Mouse (Mus musculus) gonadal fat pad, adult 2 months (tissue): Measurements from ENCODE around the gene Lexm. TPM values are rescaled to one million over a fixed set of nuclear protein-coding genes. Genes with fewer than 3 reads are reported as not detected.

ENCODE experiments used
- DNase-seq: peaks from one replicate; pipeline ENCODE4 v3.0.0-alpha.2; 2012; ENCODE audit warnings: low read depth
- polyA plus RNA-seq: library from polyadenylated mRNA; depleted of rRNA; stranded (reverse); fragments of >200 nt; gene quantifications from 2 replicates; pipeline ENCODE4 v1.2.3, GENCODE M21; 2012; rRNA removed

The Lexm gene
- 0.53 and 0.70 TPM in 2 replicates for polyA plus RNA-seq

DNA sequence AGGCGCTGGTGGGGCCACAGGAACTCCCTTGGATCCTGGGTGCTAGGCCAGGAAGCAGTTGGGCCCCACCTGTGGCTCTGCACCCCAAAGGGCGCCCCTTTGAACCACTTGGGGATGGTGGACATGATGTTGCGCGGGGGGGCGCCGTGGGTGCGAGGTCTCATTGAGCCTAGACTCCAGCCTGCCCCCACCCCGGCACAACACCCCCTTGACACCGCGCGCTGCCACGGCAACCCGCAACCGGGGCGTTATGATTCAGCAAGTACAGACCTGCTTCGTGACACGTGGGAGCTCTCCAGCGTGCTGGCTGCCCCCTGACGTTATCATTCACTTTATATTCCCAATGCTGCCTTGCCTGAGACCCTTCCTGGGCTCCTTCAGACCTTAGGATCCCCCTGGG lies at the start of gene Lexm:
TSS of gene Lexm (minus strand) at position 186 of the 400 bp plus-strand sequence.
- DNase-seq, result no peak

GRCm38 (mm10) chr4:106666546-106666945 lies 49.5 kb upstream of the Lexm start:
- DNase-seq, result no peak

- DNase-seq, result no peak
These were observed 48.6 kb upstream of the Lexm start for GRCm38 (mm10) chr4:106665673-106666072.

DNA sequence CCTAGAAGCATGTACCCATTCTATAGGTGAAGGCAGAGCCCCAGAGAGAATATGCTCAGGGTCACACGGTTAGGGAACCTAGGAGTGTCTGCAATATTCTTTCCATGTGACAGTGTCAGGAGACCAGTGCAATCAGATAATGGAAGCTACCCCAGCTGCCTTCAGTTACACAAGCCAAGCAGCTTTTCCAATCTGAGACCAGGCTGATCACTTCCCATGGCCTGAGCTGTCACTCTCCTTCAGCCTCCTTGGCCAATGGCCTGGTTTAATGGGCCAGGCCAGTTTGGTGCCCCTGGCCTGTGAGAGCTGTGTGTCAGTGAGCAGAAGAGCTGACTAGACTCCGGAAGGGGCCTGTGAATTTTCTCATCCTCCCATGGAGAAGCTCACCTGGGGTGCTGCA lies 48.2 kb upstream of the Lexm start:
- DNase-seq, result no peak

DNA sequence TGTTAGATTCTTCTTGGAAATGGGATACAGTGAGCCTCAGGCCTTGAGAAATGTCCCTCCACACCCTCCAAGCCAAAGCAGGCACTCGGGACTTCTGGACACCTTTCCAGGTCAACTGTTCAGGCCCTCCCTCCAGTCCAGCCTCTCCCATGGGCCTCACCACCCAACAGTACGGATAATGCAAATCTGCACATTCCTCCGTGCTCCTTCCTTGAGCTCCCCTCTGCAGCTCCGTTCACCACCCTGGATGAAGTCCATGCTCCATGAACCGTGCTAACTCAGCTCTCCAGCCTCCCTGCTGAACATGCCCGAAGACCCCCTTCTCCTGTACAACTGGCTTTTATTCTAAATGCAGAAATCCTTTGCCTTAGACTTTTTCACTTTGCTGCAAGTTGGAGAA lies 47.7 kb upstream of the Lexm start:
- no peak for DNase-seq

DNA sequence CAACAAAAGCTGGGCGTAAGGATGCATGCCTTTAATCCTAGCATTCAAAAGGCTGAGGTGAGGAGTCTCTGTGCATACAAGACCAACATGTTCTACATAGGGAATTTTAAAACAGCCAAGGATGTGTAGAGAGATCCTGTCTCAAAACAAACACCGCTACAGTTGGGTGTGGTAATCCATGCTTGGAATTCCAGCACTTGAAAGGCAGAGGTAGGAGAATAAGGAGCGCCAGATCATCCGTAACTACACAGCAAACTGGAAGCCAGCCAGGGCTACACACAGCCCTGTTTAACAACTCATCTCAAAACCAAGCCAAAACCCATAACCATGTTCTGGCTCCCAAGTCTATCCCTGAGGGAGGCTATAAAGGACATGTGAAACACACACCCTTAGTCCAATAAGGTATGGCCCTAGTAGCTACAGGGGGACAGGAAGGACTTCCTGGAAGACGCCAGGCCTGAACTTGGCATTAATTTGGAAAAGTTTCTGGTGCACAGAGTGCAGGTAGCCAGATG lies 47.0 kb upstream of the Lexm start:
- peak; percentile 62 for DNase-seq

GRCm38 (mm10) chr4:106655681-106656080 lies 38.6 kb upstream of the Lexm start:
- DNase-seq, result no peak

- DNase-seq, result no peak
These were observed 36.0 kb upstream of the Lexm start for GRCm38 (mm10) chr4:106653051-106653450.

DNA sequence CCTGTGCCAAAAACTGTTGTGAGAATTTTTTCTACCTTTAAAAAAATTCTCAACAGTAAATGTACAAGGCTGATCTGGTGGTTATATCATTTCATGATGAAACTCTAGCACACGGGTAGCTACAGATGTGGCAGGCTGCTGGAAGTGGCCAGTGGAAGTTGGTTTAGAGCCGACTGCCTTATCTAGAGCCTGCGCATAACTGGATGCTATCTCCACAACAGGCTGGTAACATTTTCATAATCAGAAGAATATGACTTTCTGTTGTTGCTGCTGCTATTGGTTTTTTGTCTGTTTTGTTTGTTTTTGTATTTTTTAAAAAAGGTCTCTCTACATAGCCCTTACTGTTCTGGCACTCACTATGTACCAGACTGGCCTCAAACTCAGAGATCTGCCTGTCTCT lies 35.5 kb upstream of the Lexm start:
- DNase-seq, result no peak

DNA sequence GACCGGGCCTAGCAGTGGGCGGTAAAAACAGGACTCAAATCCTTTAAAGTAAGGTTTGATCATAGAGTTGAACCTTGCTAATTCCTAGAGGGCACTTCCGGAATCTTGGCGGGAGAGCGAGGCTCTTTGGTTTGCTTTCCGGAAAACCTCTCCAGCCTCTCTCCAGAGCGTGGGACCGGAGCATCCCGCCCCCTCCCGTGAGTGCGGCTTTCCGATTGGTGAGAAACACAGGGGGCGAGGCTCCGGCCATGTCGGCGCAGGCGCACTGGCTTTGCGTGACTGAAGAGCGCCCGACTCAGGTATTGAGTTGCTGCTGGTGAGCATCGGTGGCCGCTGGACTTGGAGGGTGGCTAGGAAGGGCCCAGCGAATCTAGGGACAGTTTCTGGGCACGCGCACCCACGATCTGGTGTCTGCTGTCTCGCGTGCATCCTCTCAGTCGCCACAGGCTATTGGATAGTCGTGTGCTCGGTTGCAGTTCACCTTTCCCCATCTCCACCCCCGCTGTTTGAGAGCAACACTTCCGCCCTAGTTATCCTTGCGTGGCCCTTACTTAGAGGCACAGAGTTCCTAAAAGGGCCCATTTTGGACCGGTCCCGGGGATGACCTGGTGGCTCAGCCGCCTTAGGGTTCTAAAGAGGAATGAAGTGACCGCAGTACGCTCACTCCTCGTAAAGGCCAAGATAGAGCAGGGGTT lies 33.9 kb upstream of the Lexm start, which contains the start of gene Pars2:
TSS of gene Pars2 (plus strand) at position 237 of the 695 bp plus-strand sequence.
- peak; percentile 57 for DNase-seq

DNA sequence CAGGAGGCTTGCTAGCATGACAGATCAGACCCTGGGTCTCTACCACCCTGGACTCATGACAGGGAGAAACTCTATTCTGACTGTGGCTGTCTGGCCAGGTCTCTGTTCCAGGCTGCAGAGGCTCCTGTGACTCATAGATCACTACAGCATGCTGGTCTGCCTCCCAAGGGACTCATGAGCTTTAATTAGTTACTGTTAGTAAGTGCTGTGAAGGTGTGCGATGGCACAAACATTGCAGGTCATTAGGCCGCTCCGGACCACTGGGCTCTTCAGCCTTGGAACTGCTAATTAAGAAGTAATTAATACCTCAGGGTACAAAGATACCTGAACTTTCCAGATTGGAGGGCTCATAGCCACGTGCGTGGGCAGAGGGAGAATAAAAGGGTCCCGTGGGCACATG lies 30.1 kb upstream of the Lexm start:
- no peak for DNase-seq

GRCm38 (mm10) chr4:106645797-106646196 lies 28.8 kb upstream of the Lexm start:
- DNase-seq, result no peak

DNA sequence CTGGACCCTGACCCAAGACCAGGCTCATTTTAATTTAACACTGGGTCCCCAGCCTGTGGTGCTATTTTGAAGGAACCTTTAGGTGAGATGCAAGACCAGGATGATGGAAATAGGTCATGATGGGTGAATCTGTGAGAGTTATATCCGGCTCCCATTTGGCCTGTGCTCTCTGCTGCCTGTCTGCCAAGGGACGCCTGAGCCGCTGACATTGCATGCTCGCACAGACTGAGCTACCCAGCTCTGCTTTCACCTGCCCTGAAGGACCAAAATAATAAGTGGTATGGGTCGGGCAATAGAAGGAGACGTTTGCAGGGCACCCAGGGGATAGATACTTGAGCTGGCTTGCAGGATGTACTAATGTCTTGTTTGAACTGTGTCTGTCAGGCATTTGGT lies 27.2 kb upstream of the Lexm start:
- no peak for DNase-seq

DNA sequence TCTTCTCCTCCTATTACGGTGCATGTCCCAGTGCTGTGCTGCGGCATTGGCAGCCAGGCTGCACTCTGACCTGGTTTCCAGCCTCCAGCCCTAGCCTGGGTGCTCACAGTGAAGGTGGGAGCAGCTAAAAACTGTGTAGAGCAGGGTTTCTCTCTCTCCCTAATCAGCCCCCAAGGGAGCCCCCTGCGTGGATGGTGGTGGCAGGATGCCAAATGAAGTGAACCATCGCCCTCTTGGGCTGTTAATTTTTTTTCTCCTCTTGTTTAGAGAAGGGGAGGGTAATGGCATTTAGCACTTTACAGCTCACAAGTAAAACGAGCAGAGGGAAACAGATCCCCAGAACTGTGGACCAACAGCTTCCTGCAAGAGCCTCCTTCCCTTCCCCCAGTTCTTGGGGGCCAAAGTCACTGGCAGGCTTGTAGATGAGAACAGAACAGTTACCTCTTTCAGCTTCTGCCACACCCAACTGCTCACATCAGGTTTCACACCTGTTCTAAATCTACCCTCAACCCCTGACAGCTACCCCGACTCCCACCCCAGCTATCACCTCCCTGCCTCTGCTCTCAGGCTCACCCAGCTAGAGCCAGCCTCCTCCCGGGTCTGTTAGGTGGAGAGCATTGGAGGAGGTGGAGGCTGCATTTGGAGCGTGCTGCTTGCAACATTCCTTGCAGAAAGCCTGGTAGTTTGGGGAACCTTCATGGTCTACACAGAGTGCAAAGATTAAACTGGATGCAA lies 26.6 kb upstream of the Lexm start:
- DNase-seq, result no peak

DNA sequence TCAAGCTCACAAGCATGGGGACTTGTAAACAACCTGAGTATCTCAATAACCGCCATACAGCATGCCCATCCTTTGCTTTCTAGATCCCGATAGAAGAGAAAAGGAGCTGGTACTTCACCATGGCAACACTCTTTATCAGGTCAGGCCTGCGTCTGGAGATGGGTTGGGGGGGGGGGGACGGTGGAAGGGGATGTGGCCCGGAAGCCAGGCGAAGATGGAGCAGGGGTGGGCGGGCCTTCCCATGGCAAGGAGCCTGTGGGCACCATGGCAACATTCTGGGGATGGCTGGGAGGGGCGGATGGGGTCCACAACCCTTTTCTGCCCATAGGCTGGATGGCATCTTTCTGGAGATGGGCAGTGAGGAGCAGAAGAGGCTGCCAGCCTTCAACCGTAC lies 17.0 kb upstream of the Lexm start:
- DNase-seq, result no peak

GRCm38 (mm10) chr4:106633281-106634085 lies 16.4 kb upstream of the Lexm start:
- DNase-seq, result no peak

GRCm38 (mm10) chr4:106632313-106632712 lies 15.3 kb upstream of the Lexm start:
- DNase-seq, result no peak

DNA sequence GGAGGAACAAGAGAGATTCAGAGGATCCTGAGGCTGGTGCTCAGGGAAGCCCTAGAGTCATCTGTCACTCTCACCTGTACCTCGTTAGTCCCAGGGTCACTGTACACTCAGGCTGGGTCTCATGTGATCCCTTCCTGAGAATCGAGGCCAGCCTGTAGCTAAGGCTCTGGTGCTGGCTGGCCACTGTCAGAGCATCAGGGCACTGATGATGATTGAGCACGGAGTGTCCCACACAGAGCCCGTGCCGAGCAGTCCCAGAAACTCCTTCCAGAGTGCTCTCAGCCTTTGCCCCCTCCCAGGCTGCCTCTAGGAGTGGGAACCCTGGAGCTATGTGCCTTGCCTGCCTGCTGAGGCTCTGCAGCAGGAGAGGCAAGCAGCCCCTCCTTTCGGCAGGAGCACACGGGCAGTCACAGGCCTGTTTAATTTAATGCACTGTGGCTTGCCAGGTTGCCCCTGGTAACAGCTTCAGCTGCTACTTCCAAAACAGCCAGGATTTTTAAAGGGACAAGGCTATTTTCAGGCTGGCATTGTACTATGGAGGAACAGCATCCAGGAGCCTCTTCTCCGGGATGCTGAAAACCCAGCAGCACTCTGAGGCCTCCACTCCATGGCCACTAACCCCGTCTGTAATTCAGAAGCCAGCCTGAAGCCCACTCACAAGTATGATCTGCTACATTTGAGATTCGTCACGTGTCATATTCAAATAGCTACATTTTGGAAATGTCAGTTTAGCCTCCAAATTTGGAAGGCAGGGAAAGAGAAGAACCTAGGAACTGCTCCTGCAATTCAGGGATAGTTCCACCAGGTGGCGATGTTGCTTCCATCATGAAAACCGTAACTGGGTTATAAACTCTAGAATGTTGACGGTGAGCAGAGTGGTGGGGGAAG lies 13.5 kb upstream of the Lexm start:
- DNase-seq, result no peak

- no peak for DNase-seq
These were observed 12.3 kb upstream of the Lexm start for GRCm38 (mm10) chr4:106629374-106629773.

GRCm38 (mm10) chr4:106628650-106629360 lies 11.8 kb upstream of the Lexm start:
- DNase-seq, result no peak

DNA sequence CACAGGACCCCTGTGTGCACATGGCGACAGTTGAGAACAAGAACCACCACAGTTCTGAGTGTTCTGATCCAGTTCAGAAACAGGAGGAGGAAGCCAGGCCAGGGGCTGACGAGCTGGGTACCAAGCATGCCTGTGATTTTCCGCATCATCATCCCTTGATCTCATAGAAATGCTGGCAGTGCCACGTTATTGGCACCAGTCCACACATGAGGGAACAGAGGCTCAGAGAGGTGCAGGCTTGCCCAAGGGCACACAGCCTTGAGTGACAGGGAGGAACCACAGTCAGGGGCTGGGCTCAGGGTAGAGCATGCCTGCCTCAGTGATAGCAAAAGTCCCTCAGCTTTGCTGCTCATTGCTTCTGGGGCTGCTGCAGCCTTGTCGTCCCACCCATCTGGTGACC lies 10.8 kb upstream of the Lexm start:
- DNase-seq, result no peak
